Mouse (Mus musculus): ENCODE data around the gene Acaca.

The Acaca gene

GRCm38 (mm10) chr11:84172539-84173435, 43.3 kb downstream of the Acaca start:
- DNase-seq (ENCODE audit: low read depth, low spot score) = no peak
- H3K36me3 ChIP-seq (ENCODE audit: control insufficient read depth, insufficient read depth, low read length, poor library complexity, severe bottlenecking) = no peaks in the 10 kb centered on the region
- no peaks in the 10 kb centered on the region for H3K27me3 ChIP-seq (ENCODE audit: control insufficient read depth, insufficient read depth, low read length, poor library complexity, severe bottlenecking)

GRCm38 (mm10) chr11:84178571-84178970, 49.1 kb downstream of the Acaca start:
- Histone ChIP-seq H3K36me3 (ENCODE audit: control insufficient read depth, insufficient read depth, low read length, poor library complexity, severe bottlenecking) (no peaks in the 10 kb centered on the region), H3K27me3 (ENCODE audit: control insufficient read depth, insufficient read depth, low read length, poor library complexity, severe bottlenecking) (no peaks in the 10 kb centered on the region)
- DNase-seq (ENCODE audit: low read depth, low spot score) = no peak

- Histone ChIP-seq H3K27me3 (ENCODE audit: control insufficient read depth, insufficient read depth, low read length, poor library complexity, severe bottlenecking) (no peaks in the 10 kb centered on the region), H3K36me3 (ENCODE audit: control insufficient read depth, insufficient read depth, low read length, poor library complexity, severe bottlenecking) (no peaks in the 10 kb centered on the region)
- peak; percentile 96 for DNase-seq (ENCODE audit: low read depth, low spot score)
Observed at GRCm38 (mm10) chr11:84179226-84179953, 49.9 kb downstream of the Acaca start.

- Histone ChIP-seq H3K36me3 (ENCODE audit: control insufficient read depth, insufficient read depth, low read length, poor library complexity, severe bottlenecking) (no peaks in the 10 kb centered on the region), H3K27me3 (ENCODE audit: control insufficient read depth, insufficient read depth, low read length, poor library complexity, severe bottlenecking) (no peaks in the 10 kb centered on the region)
- DNase-seq (ENCODE audit: low read depth, low spot score) = peak; percentile 78
Observed at GRCm38 (mm10) chr11:84179954-84180598, 50.6 kb downstream of the Acaca start.

GRCm38 (mm10) chr11:84181286-84181685, 51.8 kb downstream of the Acaca start:
- Histone ChIP-seq H3K27me3 (ENCODE audit: control insufficient read depth, insufficient read depth, low read length, poor library complexity, severe bottlenecking) (no peaks in the 10 kb centered on the region), H3K36me3 (ENCODE audit: control insufficient read depth, insufficient read depth, low read length, poor library complexity, severe bottlenecking) (no peaks in the 10 kb centered on the region)
- no peak for DNase-seq (ENCODE audit: low read depth, low spot score)

- H3K27me3 ChIP-seq (ENCODE audit: control insufficient read depth, insufficient read depth, low read length, poor library complexity, severe bottlenecking) = no peaks in the 10 kb centered on the region
- no peak for DNase-seq (ENCODE audit: low read depth, low spot score)
- H3K36me3 ChIP-seq (ENCODE audit: control insufficient read depth, insufficient read depth, low read length, poor library complexity, severe bottlenecking) = no peaks in the 10 kb centered on the region
Observed at GRCm38 (mm10) chr11:84188530-84188929, 59.1 kb downstream of the Acaca start.

- 0 out of 2 replicates have a peak, but pooled peaks cover 2% of the 10 kb centered on the region for H3K36me3 ChIP-seq (ENCODE audit: control insufficient read depth, insufficient read depth, low read length, poor library complexity, severe bottlenecking)
- H3K27me3 ChIP-seq (ENCODE audit: control insufficient read depth, insufficient read depth, low read length, poor library complexity, severe bottlenecking) = no peaks in the 10 kb centered on the region
- no peak for DNase-seq (ENCODE audit: low read depth, low spot score)
Observed at GRCm38 (mm10) chr11:84190581-84191233, 61.2 kb downstream of the Acaca start.

- no peaks in the 10 kb centered on the region for H3K27me3 ChIP-seq (ENCODE audit: control insufficient read depth, insufficient read depth, low read length, poor library complexity, severe bottlenecking)
- H3K36me3 ChIP-seq (ENCODE audit: control insufficient read depth, insufficient read depth, low read length, poor library complexity, severe bottlenecking) = 0 out of 2 replicates have a peak, but pooled peaks cover 2% of the 10 kb centered on the region
- DNase-seq (ENCODE audit: low read depth, low spot score) = no peak
Observed at GRCm38 (mm10) chr11:84193249-84193648, 63.8 kb downstream of the Acaca start.

GRCm38 (mm10) chr11:84194751-84195150, 65.3 kb downstream of the Acaca start:
- DNase-seq (ENCODE audit: low read depth, low spot score) = no peak
- H3K27me3 ChIP-seq (ENCODE audit: control insufficient read depth, insufficient read depth, low read length, poor library complexity, severe bottlenecking) = no peaks in the 10 kb centered on the region
- 0 out of 2 replicates have a peak, but pooled peaks cover 2% of the 10 kb centered on the region for H3K36me3 ChIP-seq (ENCODE audit: control insufficient read depth, insufficient read depth, low read length, poor library complexity, severe bottlenecking)

GRCm38 (mm10) chr11:84197607-84198402, 68.3 kb downstream of the Acaca start:
- Histone ChIP-seq H3K36me3 (ENCODE audit: control insufficient read depth, insufficient read depth, low read length, poor library complexity, severe bottlenecking) (0 out of 2 replicates have a peak, but pooled peaks cover 2% of the 10 kb centered on the region), H3K27me3 (ENCODE audit: control insufficient read depth, insufficient read depth, low read length, poor library complexity, severe bottlenecking) (no peaks in the 10 kb centered on the region)
- no peak for DNase-seq (ENCODE audit: low read depth, low spot score)

GRCm38 (mm10) chr11:84205776-84206175, 76.3 kb downstream of the Acaca start:
- H3K27me3 ChIP-seq (ENCODE audit: control insufficient read depth, insufficient read depth, low read length, poor library complexity, severe bottlenecking) = no peaks in the 10 kb centered on the region
- H3K36me3 ChIP-seq (ENCODE audit: control insufficient read depth, insufficient read depth, low read length, poor library complexity, severe bottlenecking) = no peaks in the 10 kb centered on the region
- DNase-seq (ENCODE audit: low read depth, low spot score) = no peak

GRCm38 (mm10) chr11:84210876-84211275, 81.4 kb downstream of the Acaca start:
- DNase-seq (ENCODE audit: low read depth, low spot score) = no peak

GRCm38 (mm10) chr11:84218951-84219350, 89.5 kb downstream of the Acaca start:
- DNase-seq (ENCODE audit: low read depth, low spot score) = no peak
- H3K27me3 ChIP-seq (ENCODE audit: control insufficient read depth, insufficient read depth, low read length, poor library complexity, severe bottlenecking) = no peaks in the 10 kb centered on the region
- peaks cover 3% of the 10 kb centered on the region; the same call in 1 of the 2 replicates for H3K36me3 ChIP-seq (ENCODE audit: control insufficient read depth, insufficient read depth, low read length, poor library complexity, severe bottlenecking)

More at GRCm38 (mm10) chr11:84210876-84211275, 81.4 kb downstream of the Acaca start:
- no peaks in the 10 kb centered on the region for H3K27me3 ChIP-seq (ENCODE audit: control insufficient read depth, insufficient read depth, low read length, poor library complexity, severe bottlenecking)
- no peaks in the 10 kb centered on the region for H3K36me3 ChIP-seq (ENCODE audit: control insufficient read depth, insufficient read depth, low read length, poor library complexity, severe bottlenecking)

GRCm38 (mm10) chr11:84243562-84243961, 114.1 kb downstream of the Acaca start:
- peak; percentile 76 for DNase-seq (ENCODE audit: low read depth, low spot score)
- no peaks in the 10 kb centered on the region for H3K36me3 ChIP-seq (ENCODE audit: control insufficient read depth, insufficient read depth, low read length, poor library complexity, severe bottlenecking)
- H3K27me3 ChIP-seq (ENCODE audit: control insufficient read depth, insufficient read depth, low read length, poor library complexity, severe bottlenecking) = no peaks in the 10 kb centered on the region

Data from splenic B cell, adult 2 months (primary cell).